Mouse (Mus musculus): ENCODE results near the gene Ect2.

The Ect2 gene

DNA sequence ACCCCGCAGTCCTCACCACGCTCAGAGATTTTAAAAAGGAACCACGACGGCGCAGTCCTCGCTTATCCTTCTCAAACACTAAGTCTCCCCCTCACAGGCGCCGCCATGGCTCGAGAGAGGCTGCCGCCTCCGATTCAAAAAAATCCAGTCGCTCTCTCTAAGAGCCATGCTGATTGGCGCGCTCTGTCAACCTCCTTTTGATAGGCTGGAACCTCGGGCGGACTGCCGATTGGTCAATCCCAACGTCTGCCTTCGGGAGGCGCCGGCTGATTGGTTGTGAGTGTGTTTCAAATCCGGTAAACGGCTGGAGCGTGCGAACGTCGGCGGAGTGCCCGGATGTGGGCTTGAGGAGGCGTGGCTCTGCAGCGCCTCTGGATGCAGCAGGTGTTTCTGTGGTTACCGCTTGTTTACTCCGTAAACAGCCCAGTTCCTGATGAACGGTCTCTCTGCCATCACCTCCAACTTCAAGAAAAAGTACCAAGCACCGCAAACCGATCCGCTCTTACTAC lies at the start of gene Ect2:
Gene Ect2, minus strand, starts transcription at position 178 of the 509 bp plus-strand sequence.
- DNase-seq (ENCODE audit: low spot score in 2 of 2) = peak; percentile 99

GRCm38 (mm10) chr3:27201728-27202411 lies 48.2 kb upstream of the Ect2 start:
- DNase-seq (ENCODE audit: low spot score in 2 of 2) = no peak

DNA sequence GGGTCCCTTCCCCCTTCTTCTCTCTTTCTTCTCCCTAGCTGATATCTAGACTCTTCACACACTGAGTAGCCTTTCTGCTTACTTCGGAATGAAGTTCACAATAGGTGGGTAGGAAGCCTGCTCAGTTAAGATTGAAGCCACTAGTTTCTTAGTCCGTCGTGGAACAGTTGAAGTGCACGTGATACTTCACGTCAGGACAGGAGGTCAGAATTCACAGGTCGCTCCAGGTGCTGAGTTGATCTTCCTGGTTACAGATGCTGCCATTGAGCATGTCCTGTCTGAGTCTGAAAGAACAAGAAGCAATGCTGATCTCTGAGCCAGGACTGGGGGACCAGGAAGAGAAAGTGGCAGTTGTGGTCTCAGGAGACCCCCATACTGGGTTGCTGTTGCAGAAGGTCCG lies 45.4 kb upstream of the Ect2 start:
- no peak for DNase-seq (ENCODE audit: low spot score in 2 of 2)

- no peak for DNase-seq (ENCODE audit: low spot score in 2 of 2)
Observed at GRCm38 (mm10) chr3:27197816-27198215, 44.1 kb upstream of the Ect2 start.

DNA sequence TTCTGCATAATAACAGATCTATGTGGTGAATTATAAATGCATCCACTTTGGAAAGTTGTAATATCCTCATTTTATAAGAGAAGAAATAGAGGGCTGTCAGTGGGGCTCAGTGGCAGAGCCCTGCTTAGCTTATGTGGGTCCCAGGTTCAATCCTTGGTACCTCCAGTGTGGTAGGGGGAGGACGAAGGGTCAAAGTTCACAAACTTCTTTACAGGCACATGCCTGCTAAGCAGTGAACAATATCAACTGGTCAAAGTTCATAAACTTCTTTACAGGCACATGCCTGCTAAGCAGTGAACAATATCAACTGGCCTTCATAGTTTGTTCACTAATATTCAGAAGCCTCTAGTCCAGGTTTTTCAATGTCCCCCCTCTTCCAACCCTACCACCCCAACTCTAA lies 42.9 kb upstream of the Ect2 start:
- no peak for DNase-seq (ENCODE audit: low spot score in 2 of 2)

DNA sequence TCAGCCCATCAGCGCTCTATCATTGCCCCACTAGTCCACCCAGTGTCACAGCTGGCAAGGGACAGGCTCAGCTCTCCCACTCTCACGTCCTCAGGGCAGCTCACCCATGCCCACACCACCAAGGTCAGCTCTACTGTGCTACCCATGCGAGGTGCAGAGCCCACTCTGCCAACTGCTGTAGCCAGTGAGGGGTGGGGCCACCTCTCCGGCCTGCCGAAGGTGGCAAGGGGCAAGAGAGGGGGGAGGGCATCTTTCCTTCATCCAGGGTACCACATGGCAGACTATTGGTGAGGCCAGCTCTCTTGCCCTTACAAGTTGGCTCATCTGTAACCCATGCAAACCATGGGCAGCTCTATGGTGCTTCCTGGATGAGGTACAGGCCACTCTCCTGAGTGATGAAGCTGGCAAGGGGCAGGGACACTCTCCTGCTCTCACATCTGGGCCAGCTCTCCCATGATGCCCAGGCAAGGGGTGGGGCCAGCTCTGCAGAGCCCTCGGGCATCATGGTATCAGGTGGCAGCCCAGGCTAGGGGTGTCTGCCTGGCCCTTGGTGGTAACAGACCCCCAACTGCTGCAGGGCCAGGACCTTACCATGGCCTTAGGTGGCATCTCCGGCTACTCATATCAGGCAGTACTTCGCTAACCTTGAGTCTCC lies 42.0 kb upstream of the Ect2 start:
- DNase-seq (ENCODE audit: low spot score in 2 of 2) = no peak

- no peak for DNase-seq (ENCODE audit: low spot score in 2 of 2)
Observed at GRCm38 (mm10) chr3:27195153-27195552, 41.5 kb upstream of the Ect2 start.

DNA sequence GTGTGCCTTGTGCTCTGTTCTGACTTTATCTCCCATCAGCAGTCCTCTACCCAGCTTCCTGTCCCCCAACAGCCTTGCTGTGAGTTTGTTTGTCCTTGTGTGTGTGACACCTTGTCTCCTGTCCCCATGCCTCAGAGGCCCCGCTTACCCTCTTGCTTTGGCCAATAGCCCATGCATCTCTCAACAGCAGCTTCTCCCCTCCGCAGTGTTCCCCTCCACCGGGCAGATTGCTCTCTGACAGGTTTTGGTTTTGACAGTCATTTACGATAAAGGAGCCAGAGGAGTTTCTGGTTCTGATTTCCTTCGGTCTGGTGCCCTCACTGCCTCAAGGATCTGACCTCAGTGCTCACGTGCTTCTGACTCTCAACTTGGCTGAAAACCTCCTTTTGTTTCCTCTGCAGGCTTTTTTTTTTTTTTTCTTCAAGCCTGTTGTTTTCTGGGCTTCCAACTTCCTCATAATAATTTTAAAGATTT lies 40.2 kb upstream of the Ect2 start:
- no peak for DNase-seq (ENCODE audit: low spot score in 2 of 2)

DNA sequence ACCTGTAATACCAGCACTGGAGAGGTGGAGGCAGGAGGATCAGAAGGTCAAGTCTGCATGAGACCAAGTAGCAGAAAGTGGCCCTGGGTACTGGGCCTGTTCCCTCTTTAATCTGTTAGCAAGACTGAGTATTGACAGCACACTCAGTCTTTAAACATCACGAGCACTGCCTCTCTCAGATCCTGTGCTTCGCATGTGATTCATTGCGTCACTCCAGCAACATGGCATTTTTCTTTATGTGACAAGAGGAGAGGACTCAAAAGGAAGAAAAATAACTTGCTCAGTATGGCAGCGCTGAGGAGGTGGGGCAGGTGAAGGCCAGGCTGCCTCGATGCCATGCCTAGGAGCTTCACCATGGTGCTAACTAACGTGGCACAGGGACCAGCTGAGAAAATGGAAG lies 38.2 kb upstream of the Ect2 start:
- DNase-seq (ENCODE audit: low spot score in 2 of 2) = no peak

GRCm38 (mm10) chr3:27190865-27191264 lies 37.2 kb upstream of the Ect2 start:
- DNase-seq (ENCODE audit: low spot score in 2 of 2) = no peak

GRCm38 (mm10) chr3:27189320-27190261 lies 35.9 kb upstream of the Ect2 start:
- peak; percentile 67 to 76 for DNase-seq (ENCODE audit: low spot score in 2 of 2)

- DNase-seq (ENCODE audit: low spot score in 2 of 2) = no peak
Observed at GRCm38 (mm10) chr3:27188386-27188785, 34.7 kb upstream of the Ect2 start.

GRCm38 (mm10) chr3:27183601-27184175 lies 30.0 kb upstream of the Ect2 start:
- DNase-seq (ENCODE audit: low spot score in 2 of 2) = peak in 1 of 2 experiments; percentile 41

- peak; percentile 93 to 94 for DNase-seq (ENCODE audit: low spot score in 2 of 2)
Observed at GRCm38 (mm10) chr3:27182733-27183600, 29.3 kb upstream of the Ect2 start, which contains the start of gene Nceh1. Nceh1 (plus strand) TSS chr3:27182965.

- DNase-seq (ENCODE audit: low spot score in 2 of 2) = no peak
Observed at GRCm38 (mm10) chr3:27179711-27180110, 26.0 kb upstream of the Ect2 start.

DNA sequence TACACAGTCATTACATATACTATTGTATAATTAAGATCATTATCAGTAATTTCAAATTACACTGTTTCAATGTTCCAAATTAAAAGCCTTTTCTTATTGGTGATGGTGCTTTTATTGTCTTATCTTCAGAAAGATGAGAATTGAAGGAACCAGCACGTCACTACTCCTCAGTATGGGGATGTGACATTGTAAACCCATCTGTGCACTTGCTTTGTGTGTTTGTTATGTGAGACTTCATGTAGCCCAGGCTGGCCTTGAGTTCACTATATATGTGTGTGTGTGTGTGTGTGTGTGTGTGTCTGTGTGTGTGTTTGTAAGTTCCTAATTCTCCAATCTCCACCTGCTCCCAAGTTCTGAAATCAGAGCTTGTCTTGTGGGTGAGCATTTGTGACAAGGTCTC lies 16.6 kb upstream of the Ect2 start:
- DNase-seq (ENCODE audit: low spot score in 2 of 2) = no peak

- no peak for DNase-seq (ENCODE audit: low spot score in 2 of 2)
Observed at GRCm38 (mm10) chr3:27165481-27166065, 11.9 kb upstream of the Ect2 start.

DNA sequence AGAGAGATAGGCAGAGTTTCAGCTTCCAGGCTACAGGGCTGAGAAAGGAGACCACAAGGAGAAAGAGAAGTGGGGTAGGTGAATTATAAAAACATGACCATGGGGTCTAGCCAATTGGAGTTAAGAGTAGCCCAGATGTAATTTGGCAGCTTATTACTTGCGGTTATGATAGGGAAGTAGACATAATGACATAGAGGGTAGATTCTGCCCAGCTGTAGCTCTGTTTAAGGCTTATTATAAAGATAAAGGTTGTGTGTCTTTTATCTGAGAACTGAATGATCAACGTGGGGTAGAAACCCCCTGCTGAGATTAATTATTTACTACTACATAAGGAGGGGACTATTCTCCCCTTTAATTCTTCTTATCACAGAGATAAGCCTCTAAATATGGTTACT lies 8.7 kb upstream of the Ect2 start:
- DNase-seq (ENCODE audit: low spot score in 2 of 2) = no peak

DNA sequence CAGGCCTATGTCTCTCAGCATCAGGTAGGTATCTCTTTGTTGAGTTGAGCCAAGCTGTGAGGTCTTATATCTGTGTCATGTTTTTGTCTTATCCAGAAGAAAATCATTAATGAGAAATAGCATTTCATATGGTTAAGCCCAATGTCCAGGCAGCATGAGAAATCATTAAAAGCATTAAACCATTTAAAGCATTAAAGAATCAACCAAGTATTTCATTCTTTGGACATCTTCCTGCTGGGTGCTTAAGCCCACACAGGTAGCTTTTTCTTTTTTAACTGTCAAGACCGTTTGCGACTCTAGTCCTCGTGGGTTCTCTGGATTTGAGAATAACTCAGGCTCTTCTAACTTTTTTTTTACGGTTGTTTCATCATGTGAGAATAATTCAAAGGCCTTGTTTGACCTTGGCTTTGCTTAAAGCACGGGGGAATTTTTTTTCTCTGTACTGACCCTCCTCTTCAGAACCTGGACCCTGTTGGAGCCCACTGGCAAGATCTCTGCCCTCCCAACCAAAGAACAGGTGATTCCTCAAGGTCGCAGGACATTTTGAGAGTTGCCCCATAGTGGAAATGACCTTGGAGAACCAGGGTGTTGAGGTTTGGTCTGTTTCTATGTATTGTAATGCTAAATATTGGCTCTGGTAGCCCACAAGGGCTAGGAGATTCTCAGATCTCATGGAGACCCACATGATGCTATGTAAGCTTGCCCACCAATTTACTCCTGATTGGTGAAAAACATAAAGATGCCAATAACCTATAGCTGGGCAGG lies 8.1 kb upstream of the Ect2 start:
- DNase-seq (ENCODE audit: low spot score in 2 of 2) = no peak

DNA sequence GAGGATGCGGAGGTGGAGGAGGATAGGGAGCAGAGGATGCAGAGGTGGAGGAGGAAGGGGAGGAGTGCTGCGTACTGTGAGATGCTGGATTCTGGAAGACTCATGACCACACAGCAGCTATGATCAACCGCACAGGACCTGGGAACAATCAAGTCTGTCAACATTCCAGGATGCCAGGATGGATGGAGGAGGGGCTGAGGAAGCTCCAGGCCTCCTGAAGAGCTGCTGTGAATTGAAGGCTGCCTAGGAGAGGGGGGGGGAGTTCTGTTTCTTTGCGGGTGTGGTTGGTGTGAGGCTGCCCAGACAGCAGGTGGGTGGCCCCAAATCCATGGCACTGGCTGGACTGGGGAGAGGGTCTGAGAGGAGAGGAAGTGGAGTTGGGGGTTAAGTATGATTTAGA lies 5.2 kb upstream of the Ect2 start:
- no peak for DNase-seq (ENCODE audit: low spot score in 2 of 2)
